Mouse (Mus musculus) megakaryocyte, embryonic 14.5 days (primary cell): ENCODE measurements around the gene Atp1a2.

Experiments used
- FLI1 ChIP-seq: IDR thresholded peaks from 2 replicates; pipeline ENCODE4 v1.6.1; 2012; ENCODE audit warnings: low read length, inconsistent platforms, mixed read lengths
- GATA1 ChIP-seq: IDR thresholded peaks from 3 replicates; pipeline ENCODE4 v1.6.1; 2012; ENCODE audit warnings: mixed read lengths, low read length, inconsistent platforms, borderline replicate concordance

DNA sequence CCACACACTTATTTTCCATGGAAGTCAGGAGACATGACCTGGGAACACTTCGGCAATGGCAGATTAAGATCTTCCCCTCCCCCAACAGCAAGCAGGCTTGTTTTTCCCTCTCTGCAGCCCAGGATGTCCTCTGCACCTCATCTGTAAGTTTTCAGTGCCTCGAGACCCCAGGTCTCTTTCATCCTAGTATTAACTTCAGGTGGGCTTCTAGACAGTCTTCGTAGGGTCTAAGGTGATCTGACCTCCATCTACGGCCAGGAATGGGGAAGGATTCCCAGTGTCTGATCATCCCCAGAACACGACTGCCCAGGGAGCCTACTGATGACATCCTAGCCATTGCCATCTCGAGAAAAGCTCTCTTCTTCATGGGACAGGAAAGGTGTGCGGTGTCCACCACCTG is 30.6 kb upstream of the Atp1a2 start:
- TF ChIP-seq GATA1 (no peak), FLI1 (no peak)
